Mouse (Mus musculus) ovary, adult 2 months (tissue): Measurements from ENCODE around the gene Klrb1c. TPM values are rescaled to one million over a fixed set of nuclear protein-coding genes. Genes with fewer than 3 reads are reported as not detected.

Experiments
- polyA plus RNA-seq: library from polyadenylated mRNA; depleted of rRNA; stranded (reverse); fragments of >200 nt; gene quantifications from 2 replicates; pipeline ENCODE4 v1.2.3, GENCODE M21; 2012; rRNA removed

The Klrb1c gene
- 0.14 and 0.32 TPM in 2 replicates for polyA plus RNA-seq

GRCm38 (mm10) chr6:128789115-128789514 is at the start of gene Klrb1c:
Klrb1c (minus strand) TSS chr6:128789215.

DNA sequence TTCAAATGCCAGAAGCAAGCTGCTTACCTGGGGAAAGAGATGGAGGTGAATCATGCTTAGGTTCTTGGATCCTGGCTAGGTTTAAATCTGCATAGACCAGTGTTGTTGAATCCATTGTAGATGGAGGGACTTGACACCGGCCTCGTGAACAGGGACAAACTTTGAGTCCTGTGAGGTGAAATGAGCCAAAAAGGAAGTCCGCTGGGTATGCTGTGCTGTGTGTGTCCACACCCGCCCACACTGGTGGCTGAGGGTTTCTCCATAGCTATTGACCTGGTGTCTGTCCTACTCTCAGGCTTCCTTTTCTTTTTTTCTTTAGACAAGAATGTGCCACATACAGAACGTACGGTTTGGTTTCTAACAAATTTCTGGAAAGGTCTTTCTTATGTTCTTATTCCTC is 37.1 kb upstream of the Klrb1c start, which contains the start of the genes Gm44511 and Klrb1b:
Gene Gm44511 (minus strand): TSS at position 184 of the 400 bp plus-strand sequence.
Gene Klrb1b (minus strand): TSS at position 200 of the 400 bp plus-strand sequence.

Other genes starting within 250 kb of the Klrb1c start
- gene A2ml1, start 207.6 kb downstream of the Klrb1c start, polyA plus RNA-seq: 47.6 and 72.5 TPM in 2 replicates
- gene Klrb1a, start 165.7 kb downstream of the Klrb1c start, polyA plus RNA-seq: 0.81 and 1.1 TPM in 2 replicates
- gene Clec2h, start 126.8 kb downstream of the Klrb1c start, polyA plus RNA-seq: 0.22 TPM in 1 of 2 replicates, not detected in the other
- not detected in 2 replicates for gene Klrb1, start 66.2 kb downstream of the Klrb1c start, polyA plus RNA-seq
- not detected in 2 replicates for gene Gm44511, start 37.1 kb upstream of the Klrb1c start, polyA plus RNA-seq
- gene Klrb1b, start 37.1 kb upstream of the Klrb1c start, polyA plus RNA-seq: 0.09 TPM in 1 of 2 replicates, not detected in the other
- gene Clec2i, start 98.4 kb upstream of the Klrb1c start, polyA plus RNA-seq: 0.11 TPM in 1 of 2 replicates, not detected in the other
- gene BC035044, start 101.9 kb upstream of the Klrb1c start, polyA plus RNA-seq: 0.64 and 0.80 TPM in 2 replicates
- not detected in 2 replicates for gene Clec2g, start 145.2 kb upstream of the Klrb1c start, polyA plus RNA-seq